Mouse (Mus musculus) myocyte (in vitro differentiated cells): ENCODE results near the gene Plekhg6.

Experiments
- E2F4 ChIP-seq: IDR thresholded peaks from one replicate; pipeline ENCODE4 v1.6.1; 2011; ENCODE audit warnings: mild to moderate bottlenecking, control low read depth, moderate library complexity; ENCODE audit not compliant: insufficient read depth
- MAX ChIP-seq: IDR thresholded peaks from one replicate; pipeline ENCODE4 v1.6.1; 2011; ENCODE audit warnings: low read depth, mild to moderate bottlenecking, control low read depth
- MYOD1 ChIP-seq, 3 experiments: IDR thresholded peaks; one replicate each; pipeline ENCODE4 v1.6.1; 2011; ENCODE audit warnings: control low read depth in 2 of 3, low read depth in 2 of 3, mild to moderate bottlenecking in 2 of 3, moderate library complexity in 1 of 3; ENCODE audit not compliant: insufficient read length in 2 of 3, control insufficient read depth in 1 of 3
- POLR2A ChIP-seq: IDR thresholded peaks from one replicate; pipeline ENCODE4 v1.6.1; 2011; ENCODE audit warnings: low read depth, mild to moderate bottlenecking, control low read depth, moderate library complexity; ENCODE audit not compliant: insufficient read length

DNA sequence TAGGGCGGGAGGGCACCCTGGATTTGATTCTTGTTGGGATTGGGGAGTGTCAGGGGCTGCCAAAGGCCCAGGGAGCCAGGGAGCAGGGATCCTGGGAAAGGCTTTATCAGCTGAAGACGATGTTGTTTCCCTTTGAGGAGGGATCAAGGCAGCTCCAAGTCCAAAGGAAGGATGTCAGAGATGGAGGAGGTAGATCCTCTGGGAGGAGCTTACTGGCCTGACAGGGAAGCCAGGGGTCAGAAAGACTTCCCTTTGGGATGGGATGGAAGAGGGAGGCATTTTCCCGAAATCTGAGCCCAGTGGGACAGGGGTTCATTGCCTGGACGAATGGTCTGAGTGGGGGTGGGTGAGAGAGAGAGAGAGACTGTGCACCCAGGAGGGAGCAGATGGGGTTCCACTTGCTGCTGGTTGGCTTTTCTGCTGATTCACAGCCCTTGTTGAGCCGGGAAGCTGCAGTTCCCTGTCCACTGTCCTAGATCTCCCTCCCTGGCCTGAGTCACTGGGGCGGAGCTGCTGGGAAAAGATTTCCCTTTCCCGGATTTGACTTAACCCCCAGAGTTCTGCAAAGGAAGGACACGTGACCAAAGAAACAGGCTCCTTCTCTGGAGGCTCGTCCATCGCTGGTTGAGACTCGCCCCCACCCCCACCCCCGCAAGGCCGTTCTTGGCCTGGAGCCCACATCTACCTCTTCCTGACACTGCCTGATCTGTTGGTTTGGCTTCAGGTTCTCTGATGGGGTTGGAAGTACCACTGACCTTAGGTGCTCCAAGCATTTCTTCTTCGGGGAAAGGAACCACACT, 26.0 kb downstream of the Plekhg6 start:
- no peak for TF ChIP-seq MYOD1 (IDR thresholded peaks at IDR 0.05; ENCODE audit: control insufficient read depth in 1 of 3, insufficient read length in 2 of 3, low read depth in 2 of 3)
- TF ChIP-seq E2F4, result no peak
- TF ChIP-seq MAX, result no peak
- TF ChIP-seq POLR2A, result no peak
